Mouse (Mus musculus): ENCODE measurements around the gene Ncam1.

- TF ChIP-seq CTCF (IDR thresholded peaks at IDR 0.05; ENCODE audit: extremely low read depth, insufficient read depth, insufficient read length, insufficient replicate concordance), result no peak
- no peak for TF ChIP-seq POLR2A (IDR thresholded peaks at IDR 0.05; ENCODE audit: low read depth, low read length)
Measured at GRCm38 (mm10) chr9:49757986-49758385, 40.7 kb downstream of the Ncam1 start.

Data from spleen, adult 2 months (tissue).